Mouse (Mus musculus): ENCODE data around the gene Cep55.

Cep55 gene

DNA sequence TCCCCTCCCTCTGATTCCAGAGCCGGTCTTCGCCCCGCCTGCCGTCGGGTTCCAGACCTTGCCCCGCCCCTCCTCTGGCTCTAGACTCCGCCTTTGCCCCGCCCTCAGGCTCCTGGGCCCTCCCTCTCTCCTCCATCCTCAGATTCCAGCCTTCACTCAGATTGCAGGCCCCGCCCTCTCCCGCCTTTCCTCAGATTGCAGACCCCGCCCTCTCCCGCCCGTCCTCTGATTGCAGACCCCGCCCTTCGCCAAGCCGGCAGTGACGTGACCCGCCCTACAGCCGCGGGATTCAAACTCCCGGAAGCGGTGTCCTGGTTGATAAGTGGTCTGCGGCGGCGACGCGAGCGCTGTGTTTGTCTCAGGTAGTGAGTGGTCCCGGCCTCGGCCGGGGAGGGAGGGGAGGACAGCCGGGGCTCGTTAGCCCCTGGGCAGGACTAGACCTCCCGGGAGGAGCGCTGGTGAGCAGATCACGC lies at the start of gene Cep55:
TSS of gene Cep55 (plus strand) at position 292 of the 473 bp plus-strand sequence.
- peak; percentile 93 to 98 for DNase-seq

DNA sequence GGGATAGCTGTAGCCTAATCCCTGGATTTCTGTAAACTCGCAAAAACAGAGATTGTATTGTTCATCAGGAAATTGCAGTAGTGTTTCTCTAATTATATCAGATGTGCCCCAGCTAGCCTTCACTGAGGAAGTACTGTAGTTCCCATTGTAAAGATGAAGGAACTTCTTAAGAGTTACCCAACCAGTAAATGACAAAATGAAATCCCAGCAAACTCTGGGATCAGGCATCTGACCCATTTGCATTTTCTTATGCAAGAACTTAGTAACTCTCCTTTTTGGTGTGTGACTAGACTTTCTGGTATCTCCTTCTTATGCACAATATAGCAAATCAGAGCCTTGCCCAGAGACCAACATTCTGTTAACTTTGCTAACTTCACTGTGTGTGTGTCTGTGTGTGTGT lies 43.4 kb upstream of the Cep55 start:
- no peak for DNase-seq

DNA sequence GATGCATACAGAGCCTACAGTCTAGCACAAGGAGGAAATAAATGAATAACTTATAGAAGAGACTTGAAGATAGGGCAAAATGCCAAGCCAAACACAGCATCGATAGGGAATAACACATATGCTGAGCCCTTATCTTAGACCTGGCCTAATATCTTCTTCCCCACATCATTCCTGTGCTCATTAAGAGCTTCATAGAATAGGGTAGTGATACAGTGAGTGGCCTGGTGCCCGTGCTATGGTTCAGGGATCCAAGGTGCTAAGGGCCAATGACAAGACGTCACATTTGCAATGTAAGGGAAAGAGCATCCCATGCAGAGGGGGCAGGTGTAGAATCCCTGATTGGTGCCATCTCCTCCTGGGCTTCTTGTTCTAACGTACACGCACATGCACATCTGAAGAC lies 40.4 kb upstream of the Cep55 start:
- no peak for DNase-seq

DNA sequence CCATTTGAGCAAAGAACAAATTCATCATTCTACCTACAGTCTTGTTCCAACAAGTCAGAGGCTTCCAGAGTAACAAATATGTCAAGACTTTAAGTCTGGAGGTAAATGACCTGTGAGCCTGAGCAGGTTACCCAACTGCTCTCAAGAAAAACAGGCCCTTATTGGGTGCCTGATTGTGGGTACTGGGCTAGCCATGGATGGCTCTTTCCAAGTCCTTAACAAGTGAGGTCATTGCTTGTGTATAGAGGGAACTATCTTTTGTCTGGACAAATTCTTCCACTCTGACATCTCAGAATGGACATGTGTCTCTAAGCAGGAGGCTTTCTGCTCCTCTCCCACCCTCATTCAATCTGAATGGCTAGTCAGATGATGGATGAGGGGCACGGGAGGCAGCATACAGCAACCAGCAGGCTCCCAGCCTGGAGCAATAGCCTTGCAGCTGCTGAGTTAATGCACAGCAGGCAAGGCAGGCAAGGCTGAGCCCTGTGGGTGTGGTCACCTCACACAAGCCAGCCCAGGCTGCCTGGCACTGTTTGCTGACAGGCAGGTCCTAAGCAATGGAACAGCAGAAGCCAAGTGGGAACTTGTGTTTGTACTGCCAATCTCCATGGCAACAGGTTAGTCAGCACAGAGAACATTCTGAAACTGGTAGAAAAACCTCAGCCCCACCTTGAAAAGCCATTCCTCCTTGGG lies 39.5 kb upstream of the Cep55 start:
- peak in 1 of 2 experiments; percentile 20 for DNase-seq

DNA sequence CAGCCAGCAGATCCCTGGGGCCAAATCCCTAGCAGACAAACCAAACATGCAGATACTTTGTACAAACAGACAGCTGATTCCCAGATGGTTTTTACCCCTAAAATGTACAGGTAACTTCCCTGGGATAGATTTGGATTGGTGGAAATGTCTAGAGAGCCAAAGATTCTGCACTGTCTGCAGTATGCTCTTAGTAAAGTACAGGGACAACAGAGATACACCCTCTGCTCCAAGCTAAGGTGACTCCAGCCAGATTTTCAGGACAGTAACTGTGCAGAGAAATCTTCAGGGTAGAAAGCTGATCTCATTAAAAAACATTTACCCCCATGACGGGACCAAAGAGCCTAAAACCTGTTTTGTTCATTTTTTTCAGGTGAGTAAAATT lies 38.9 kb upstream of the Cep55 start:
- no peak for DNase-seq

DNA sequence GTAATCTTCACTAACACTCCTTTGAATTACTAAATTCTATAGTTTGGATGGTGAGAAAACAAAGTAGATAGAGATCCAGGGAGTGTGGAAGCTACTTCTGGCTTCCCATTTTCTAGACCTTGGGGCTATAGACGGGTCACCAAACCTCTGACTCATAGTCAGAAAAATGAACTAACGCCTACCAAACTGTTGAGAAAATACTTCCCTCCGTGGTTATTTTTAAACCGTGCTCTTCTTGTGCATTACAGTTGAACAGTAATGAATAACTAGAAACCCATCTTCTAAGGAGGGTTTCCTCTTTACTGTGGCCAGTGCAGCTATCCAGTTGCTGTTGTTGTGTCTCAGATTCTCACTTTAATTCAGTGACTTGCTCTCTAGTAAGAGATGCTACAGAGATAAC lies 32.1 kb upstream of the Cep55 start:
- no peak for DNase-seq

DNA sequence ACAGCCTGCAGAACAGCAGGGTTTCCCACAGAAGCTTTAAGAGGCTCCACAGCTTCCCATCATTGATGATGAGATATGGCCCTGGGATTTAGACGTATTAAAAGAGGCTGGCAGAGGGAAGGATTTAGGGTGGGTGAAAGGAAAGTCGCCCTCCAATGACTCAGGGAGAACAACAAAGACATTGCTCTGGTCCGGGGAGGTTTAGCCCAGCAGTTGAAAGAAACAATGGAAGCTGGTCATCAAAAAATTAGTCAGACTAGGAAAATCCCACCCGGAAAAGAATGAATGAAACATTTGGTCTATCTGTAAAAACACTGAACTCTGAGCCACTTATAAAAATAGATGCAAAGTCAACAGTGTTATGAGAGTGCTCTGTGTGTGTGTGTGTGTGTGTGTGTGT lies 31.2 kb upstream of the Cep55 start:
- DNase-seq, result no peak

DNA sequence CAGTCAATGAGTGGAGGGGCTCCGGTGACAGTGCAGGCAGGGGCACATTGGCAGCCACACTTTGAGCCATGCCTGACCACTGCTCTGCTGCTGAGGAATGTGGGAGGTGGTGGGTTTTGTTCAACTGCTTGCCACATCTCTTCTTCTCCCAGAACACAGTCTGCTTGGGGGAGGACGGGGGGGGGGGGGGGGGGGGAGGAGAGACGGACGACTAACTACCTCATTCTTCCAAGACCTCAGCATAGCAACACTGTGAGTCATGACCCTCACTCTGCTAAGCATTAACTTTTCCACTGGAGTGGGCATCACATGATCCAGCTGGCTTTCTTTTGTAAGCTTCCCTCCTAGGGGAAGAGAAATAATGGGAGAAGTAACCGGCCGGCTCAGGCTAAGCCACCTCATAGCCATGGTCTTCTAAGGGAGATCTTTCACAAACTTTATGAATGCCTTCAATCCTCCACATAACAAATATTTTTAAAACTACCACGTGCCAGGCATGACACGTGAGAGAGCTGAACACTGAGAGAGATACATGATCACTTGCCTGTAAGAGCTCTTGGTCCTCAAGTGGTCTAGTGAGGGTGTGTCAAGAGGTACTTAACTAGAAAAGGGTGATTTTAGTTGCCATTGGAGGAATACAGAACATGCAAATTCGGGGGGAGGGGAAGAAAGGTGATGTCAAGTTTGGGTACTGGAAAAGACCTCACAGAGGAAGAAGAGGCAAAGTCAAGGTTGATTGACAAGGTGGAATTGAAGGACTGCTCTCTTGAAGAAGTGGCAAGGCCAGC lies 29.4 kb upstream of the Cep55 start:
- DNase-seq, result no peak

DNA sequence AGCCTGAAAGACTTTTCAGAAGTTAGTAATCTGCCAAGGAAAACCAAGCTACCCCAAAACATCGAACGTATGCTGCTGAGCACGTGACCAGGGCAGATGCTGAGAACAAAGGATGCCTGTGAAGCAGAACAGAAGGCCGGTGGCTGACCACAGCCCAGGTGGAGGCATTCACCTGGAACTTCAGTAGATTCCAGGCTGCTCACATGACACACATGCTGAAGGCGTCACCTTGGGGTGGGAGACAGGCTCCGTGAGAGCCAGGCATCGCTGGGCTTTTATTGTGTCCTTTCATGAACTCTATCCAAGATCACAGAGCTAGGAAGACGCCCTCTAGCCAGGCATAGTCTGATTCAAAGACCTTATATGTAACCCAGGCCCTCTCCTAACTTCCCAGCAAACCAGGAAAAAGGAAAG lies 28.6 kb upstream of the Cep55 start:
- no peak for DNase-seq

DNA sequence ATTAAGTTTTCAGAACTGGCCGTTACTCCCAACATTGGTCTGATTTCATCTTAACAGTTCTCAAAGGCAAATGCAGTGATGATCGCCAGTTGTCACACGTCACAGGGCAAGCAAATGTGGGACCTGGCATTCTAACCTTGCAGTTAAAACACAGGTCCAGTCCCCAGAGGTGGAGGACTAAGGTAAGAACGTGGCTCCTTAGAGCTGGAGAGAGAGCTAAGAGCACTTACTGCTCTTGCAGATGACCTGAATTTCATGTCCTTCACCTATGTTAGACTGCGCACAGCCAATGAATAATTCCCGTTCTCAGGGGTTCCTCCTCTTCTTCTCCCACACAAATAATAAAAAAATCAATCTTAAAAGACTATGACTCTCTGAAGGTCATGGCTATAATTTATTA lies 27.4 kb upstream of the Cep55 start:
- DNase-seq, result no peak

DNA sequence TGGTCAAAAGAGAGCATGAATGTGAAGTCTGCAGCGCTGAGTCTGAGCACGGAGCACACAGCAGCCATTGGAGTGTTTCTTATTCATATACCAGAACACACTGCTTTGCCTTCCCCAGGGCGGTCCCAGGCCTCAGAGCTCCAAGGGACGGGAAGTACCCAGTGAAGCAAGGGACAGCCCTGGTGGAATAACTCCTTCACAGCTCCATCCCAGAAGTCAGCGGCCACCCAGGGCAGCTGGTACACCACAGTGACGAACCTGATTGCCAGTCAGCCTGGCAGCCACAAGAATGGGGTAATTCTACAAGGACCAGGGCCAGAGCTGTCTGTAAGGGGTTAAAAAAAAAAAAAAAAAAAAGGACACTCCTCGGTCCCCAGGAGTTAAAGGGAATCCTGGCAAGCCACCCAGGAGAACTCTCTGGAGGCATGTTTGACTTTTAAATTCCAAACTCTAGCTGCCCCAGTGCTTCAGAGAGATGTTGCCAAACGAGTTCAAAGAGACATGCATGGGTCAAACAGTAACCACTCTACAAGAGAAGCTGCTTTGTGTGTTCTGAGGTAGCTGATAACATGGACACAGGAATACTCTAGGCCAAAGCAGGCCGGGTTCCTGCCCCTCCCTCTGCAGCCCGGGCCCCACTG lies 26.8 kb upstream of the Cep55 start:
- no peak for DNase-seq

DNA sequence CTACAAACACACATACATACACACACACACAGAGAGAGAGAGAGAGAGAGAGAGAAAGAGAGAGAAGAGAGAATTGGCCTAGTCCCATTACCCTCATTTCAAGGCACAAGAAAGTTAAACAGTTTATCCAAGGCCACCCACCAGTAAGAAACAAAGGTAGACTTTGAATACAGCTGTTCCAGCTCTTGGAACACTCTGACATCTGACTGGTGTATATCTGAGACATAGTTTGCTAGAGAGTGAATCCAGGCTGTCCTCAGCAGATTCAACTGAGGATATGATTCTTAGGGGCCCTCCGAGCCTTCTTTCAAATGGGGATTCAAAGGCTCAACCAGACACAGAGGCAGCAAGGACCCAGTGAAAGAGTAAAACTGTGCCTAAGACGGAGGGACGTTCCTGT lies 25.5 kb upstream of the Cep55 start:
- no peak for DNase-seq

DNA sequence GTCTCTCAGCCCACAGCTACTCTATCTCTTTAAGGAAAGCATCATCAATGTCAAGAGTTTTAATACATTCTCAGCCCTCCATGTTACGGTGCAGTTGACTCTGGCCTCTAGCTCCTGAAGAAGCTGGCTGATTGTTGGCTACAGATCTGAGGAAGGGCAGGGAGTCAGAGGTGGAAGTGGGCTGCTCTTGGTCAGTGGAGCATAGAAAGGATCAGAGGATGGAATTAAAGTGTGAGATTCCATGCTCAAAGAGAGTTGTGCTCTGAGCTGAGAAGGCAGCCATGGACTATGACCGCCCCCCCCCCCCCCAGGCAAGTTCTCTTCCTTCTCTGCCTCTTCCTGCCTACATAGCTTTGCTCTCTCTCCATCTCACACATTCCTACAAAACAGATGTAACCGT lies 24.9 kb upstream of the Cep55 start:
- no peak for DNase-seq

DNA sequence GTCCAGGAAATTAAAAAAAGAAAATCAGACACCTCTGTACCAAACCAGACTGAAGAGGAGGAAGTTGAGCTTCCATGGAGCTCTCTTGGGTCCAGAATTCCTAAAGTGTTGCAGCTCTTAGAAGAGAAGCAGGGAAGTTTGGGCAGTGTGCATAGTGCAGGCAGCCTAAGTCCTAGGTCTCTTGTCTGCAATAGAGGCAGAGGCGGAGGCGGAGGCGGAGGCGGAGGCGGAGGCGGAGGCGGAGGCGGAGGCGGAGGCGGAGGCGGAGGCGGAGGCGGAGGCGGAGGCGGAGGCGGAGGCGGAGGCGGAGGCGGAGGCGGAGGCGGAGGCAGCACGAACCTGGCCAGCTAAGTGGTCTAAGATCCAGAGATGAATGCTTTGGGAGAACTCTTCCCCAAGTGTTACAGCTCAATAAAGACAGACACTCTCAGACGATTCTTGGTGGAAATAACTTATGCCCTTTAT lies 24.1 kb upstream of the Cep55 start:
- DNase-seq, result peak; percentile 50 to 73

DNA sequence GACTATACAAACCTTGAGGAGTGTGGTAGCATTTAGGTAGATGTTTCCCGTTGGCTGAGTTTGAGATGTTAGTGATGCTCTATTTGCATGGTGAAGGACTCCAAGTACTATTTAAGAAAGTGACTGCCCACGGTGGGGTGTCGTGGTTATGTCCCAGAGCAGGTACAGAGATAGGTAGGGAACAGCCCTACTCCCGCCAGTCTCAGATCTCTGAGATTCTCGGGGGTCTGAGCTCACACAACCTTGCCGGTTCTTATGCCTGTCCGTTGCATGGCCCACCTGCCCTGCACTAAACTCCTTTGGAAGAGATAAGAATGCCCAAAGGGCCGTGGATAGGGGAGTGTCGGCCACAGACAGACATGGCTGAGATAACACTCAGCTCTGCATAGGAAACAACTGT lies 23.7 kb upstream of the Cep55 start:
- no peak for DNase-seq

DNA sequence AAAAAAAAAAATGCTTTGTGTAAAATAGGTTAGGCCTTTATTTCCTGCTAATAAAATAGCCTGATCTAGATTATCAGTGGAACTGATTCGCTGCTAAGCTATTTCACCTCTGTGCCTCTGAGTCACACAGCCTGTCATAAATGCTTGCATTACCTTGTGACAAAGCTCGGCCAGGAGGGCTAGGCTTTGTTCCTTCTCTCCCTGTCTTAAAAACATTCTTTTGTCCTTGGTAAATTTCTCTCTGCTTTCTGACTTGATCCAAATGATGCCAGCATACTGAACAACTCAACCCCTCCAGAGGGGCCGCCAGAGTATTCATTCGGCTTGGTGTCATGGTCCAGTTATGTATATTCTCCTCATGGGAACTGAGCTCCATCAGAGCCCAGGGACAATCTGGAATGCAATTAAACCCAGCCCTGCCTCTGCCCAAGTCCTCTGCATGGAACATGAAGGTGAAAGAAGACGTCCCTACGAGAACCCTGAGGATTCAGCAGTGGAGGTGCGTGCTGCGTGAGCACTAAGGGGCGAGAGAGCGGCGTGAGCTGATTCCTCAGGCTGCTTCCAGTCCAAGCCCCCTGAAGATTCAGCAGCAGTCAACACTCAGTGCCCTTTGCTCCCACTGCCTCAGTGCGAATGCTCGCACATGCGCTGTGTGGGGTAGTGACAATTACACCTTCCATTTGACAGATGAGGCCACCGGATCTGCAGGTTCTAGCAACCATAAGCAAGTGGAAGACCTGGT lies 21.6 kb upstream of the Cep55 start:
- DNase-seq, result no peak

DNA sequence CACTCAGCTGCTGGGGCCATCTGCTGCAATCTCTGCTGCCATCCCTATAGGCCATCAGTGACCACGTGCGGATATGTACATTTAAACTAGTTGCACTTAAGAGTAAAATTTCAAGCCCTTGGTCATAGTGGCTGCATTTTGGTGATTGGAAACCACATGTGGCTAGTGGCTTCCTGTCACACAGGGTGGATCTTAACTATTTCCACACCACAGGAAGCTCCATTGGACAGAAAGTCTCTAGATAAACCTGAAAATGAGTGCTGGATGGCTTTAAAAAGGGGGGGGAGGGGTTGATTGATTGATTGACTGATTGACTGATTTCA lies 21.1 kb upstream of the Cep55 start:
- DNase-seq, result no peak

DNA sequence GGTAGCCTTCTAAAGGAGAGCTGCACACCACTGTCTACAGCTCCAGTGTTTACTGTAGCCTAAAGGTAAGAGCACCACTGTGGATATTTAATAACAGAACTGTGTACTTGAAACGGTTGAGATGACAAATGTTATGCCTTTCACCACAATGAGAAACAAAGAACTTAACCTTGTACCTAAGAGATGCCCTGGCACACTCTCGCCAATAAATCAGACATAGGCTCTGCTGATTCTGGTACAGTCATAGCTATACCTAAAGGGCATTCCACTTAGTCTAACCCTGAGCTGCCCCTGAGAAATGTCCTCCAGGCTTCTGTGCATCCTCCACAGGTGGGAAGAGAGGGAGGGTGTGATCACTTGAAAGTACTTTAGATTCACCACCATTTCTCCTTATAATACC lies 20.1 kb upstream of the Cep55 start:
- no peak for DNase-seq

DNA sequence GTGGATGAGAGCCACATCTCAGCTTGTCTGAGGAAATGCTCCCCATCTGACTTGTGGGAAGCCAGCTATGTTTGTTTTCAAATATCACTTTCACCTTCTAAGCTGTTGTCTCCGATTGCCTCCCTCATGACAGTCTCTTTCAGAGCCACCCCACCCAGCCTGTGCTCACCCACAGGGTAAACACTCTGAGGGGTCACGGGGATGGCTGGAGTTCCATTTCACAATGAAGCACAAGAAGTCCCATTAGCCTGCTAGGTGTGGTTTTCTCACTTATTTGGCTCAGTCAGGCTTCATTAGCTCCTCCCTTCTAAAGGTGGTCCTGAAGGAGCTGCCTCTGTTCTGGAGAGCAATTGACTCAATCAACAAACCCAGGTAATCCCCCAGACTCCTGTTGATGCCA lies 19.0 kb upstream of the Cep55 start:
- DNase-seq, result no peak

DNA sequence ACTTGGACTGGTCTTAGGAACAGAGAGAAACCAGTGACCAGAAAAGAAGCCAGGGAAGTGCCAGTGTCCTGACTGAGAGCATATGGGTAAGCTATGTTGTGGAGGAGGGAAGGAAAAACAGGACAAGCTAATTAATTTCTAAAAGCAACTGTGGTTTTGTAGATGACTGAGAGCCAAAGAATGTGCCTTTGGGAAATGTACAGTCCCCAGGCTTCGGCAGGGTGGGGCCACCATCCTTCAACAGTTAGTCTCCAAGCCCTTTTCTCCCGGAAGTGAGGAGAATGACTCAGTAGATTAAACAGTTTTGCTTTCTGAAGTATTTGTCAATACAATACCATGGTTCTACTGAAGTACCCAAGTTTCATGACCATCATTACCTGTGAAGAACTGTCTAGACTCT lies 16.5 kb upstream of the Cep55 start:
- no peak for DNase-seq

DNA sequence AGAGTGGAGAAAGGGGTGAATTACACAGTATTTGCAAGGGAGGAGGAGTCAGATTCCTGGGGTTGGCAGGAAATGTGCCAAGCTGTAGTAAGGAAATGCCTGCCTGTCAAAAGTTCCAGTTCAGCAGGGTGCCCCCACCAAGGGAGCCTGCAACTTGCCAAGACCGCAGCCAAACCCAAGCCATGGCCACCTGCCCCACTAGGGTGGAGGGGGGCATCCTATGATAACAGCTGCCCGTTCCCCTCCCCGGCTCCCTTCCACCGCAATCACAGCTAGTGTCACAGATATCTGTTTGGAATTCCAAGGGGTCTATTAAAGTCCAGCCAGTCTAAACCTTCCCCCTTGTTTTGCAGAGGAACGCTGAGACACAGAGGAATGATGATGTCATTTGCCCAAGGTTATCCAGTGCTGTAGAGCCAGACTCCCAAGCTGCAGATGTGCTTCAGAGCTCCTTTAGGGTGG lies 12.5 kb upstream of the Cep55 start:
- peak; percentile 22 to 26 for DNase-seq

DNA sequence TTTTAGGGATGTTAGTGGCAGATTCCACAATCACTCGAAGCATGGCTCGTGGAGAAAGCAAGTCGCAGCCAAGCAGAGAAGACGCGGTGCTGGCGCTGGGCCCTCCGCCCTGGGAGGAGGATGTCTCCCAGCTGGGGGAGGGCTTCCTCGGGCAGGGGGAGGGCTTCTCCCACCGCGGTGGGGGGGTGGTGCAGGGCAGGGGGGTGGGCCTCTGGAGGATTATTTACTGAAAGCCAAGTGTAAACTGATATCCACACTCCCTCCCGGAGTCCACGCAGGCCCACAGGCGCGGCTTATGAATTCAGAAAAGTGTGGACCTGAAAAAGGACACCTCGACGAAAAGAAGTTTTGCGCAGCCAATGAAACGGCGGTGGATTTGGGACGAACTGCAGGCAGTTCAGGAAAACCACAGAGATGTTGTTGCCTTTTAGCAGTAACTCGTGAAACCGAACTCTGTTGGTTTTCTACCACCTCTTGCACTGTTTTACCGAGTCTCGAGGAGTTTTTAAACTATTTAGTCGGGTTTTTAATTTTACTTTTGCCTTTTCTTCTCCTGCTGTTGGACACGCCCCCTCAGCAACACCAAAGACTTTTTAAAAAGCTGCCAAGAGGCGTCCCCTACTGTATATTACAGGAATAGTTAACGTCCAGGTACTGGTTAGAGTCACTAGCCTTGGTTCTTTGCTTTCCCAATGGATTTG lies 11.4 kb upstream of the Cep55 start, which contains the start of gene Myof:
TSS of gene Myof (minus strand) at position 297 of the 701 bp plus-strand sequence.
- DNase-seq, result peak in 1 of 2 experiments; percentile 48
